Mouse (Mus musculus): ENCODE results near the gene Erc1.

GRCm38 (mm10) chr6:119568339-119568738, 279.6 kb downstream of the Erc1 start:
- TF ChIP-seq CTCF (IDR thresholded peaks at IDR 0.05; ENCODE audit: low read depth) (no peak), EP300 (IDR thresholded peaks at IDR 0.05; ENCODE audit: low read depth) (no peak)

Measured in liver, embryonic 14.5 days (tissue).